ENCODE assay signal across 22 mouse cellular contexts in genomic region chr5:138946931-138947330, GRCm38 (mm10). TPM values are rescaled to one million over a fixed set of nuclear protein-coding genes. Genes with fewer than 3 reads are reported as not detected.
DNase-seq lines count a peak whose midpoint lies in the region; ATAC-seq lines count a peak whose summit lies in the region.
"Had no signal": no experiment of that assay in that cellular context is flagged by ENCODE, and none has a peak within 500 bp of the region (broad histone marks: within the 10 kb centered on the region; RNA-seq: fewer than 3 reads in every experiment).

No protein-coding gene starts in this region.

- H3K27ac ChIP-seq in forebrain, embryonic 10.5 days: 0 out of 2 replicates have a peak overlapping the region, but pooled peaks have one; percentile 21
- no peak overlapping the region for H3K27ac ChIP-seq in forebrain, embryonic 16.5 days (ENCODE audit: low read length)
- peak overlapping the region; percentile 98 for H3K27ac ChIP-seq in heart, embryonic 13.5 days (replicated peaks)
- H3K27ac ChIP-seq in intestine, embryonic 14.5 days (ENCODE audit: low read depth): 0 out of 2 replicates have a peak overlapping the region, but pooled peaks have one; percentile 10
- H3K27ac ChIP-seq in intestine, embryonic 15.5 days: no peak overlapping the region
- H3K27ac ChIP-seq in embryonic facial prominence, embryonic 15.5 days (replicated peaks): peak overlapping the region; percentile 31; the same call in 1 of the 2 replicates
- H3K27ac ChIP-seq: layer of hippocampus, adult 2 months; liver, embryonic 12.5 days had no signal

- no peak for DNase-seq in forebrain, embryonic 10.5 days (ENCODE audit: extremely low spot score, low spot score)
- DNase-seq in heart, postnatal 10 days: no peak
- no peak for DNase-seq in intestine, embryonic 14.5 days (ENCODE audit: low spot score)
- no peak for DNase-seq in kidney, adult 11 months
- DNase-seq: adrenal gland, postnatal 14 days; cerebellum, adult 11-12 months; cerebellum, postnatal 14 days; gastrocnemius, postnatal 10 days; heart, adult 18-20 months; kidney, adult 8-10 months; kidney, postnatal 14 days; lung, adult 2 months; lung, postnatal 4 days; right cerebral cortex, postnatal 25 days had no signal

- intact Hi-C loops in heart, postnatal 10 days (cut with DNase I): no loop called here

- 90% methylated on average over 5 of the region's 5 CpGs for WGBS in forebrain, embryonic 10.5 days
- 61% methylated on average over 5 of the region's 5 CpGs for WGBS in forebrain, embryonic 16.5 days
- WGBS in heart, embryonic 13.5 days: 73% methylated on average over 5 of the region's 5 CpGs
- 56% methylated on average over 5 of the region's 5 CpGs for WGBS in intestine, embryonic 14.5 days
- 62% methylated on average over 5 of the region's 5 CpGs for WGBS in intestine, embryonic 15.5 days
- WGBS in embryonic facial prominence, embryonic 15.5 days: 76% methylated on average over 5 of the region's 5 CpGs

- H3K36me3 ChIP-seq in forebrain, embryonic 10.5 days (replicated peaks): no peaks in the 10 kb centered on the region
- H3K36me3 ChIP-seq in forebrain, embryonic 16.5 days (ENCODE audit: control insufficient read depth, insufficient read depth): no peaks in the 10 kb centered on the region
- H3K36me3 ChIP-seq in heart, embryonic 13.5 days: no peaks in the 10 kb centered on the region
- no peaks in the 10 kb centered on the region for H3K36me3 ChIP-seq in intestine, embryonic 14.5 days (ENCODE audit: control insufficient read depth, insufficient read depth, low read length)
- H3K36me3 ChIP-seq in intestine, embryonic 15.5 days: no peaks in the 10 kb centered on the region
- H3K36me3 ChIP-seq in embryonic facial prominence, embryonic 15.5 days: no peaks in the 10 kb centered on the region
- H3K36me3 ChIP-seq: G1E; liver, embryonic 12.5 days had no signal

- no peak overlapping the region for H3K9ac ChIP-seq in forebrain, embryonic 16.5 days (replicated peaks; ENCODE audit: low read depth, low read length)
- 0 out of 2 replicates have a peak overlapping the region, but pooled peaks have one; percentile 6 for H3K9ac ChIP-seq in heart, embryonic 13.5 days
- H3K9ac ChIP-seq in intestine, embryonic 14.5 days (ENCODE audit: low read length): no peak overlapping the region
- no peak overlapping the region for H3K9ac ChIP-seq in intestine, embryonic 15.5 days
- H3K9ac ChIP-seq in embryonic facial prominence, embryonic 15.5 days: no peak overlapping the region
- H3K9ac ChIP-seq: liver, embryonic 12.5 days had no signal

- H3K9me3 ChIP-seq in forebrain, embryonic 10.5 days: no peaks in the 10 kb centered on the region
- H3K9me3 ChIP-seq in forebrain, embryonic 16.5 days (ENCODE audit: control insufficient read depth, low read length): no peaks in the 10 kb centered on the region
- H3K9me3 ChIP-seq in heart, embryonic 13.5 days: no peaks in the 10 kb centered on the region
- H3K9me3 ChIP-seq in intestine, embryonic 14.5 days (ENCODE audit: control insufficient read depth, low read length): no peaks in the 10 kb centered on the region
- no peaks in the 10 kb centered on the region for H3K9me3 ChIP-seq in intestine, embryonic 15.5 days
- no peaks in the 10 kb centered on the region for H3K9me3 ChIP-seq in embryonic facial prominence, embryonic 15.5 days (replicated peaks)
- H3K9me3 ChIP-seq: G1E; liver, embryonic 12.5 days had no signal

- no peak overlapping the region for H3K4me3 ChIP-seq in forebrain, embryonic 10.5 days
- H3K4me3 ChIP-seq in forebrain, embryonic 16.5 days (replicated peaks; ENCODE audit: low read length): no peak overlapping the region
- no peak overlapping the region for H3K4me3 ChIP-seq in heart, embryonic 13.5 days
- H3K4me3 ChIP-seq in intestine, embryonic 14.5 days (ENCODE audit: low read depth, low read length): no peak overlapping the region
- no peak overlapping the region for H3K4me3 ChIP-seq in intestine, embryonic 15.5 days (replicated peaks)
- no peak overlapping the region for H3K4me3 ChIP-seq in embryonic facial prominence, embryonic 15.5 days (replicated peaks)
- H3K4me3 ChIP-seq: layer of hippocampus, adult 2 months; liver, embryonic 12.5 days had no signal

- H3K27me3 ChIP-seq in forebrain, embryonic 10.5 days (ENCODE audit: poor library complexity, severe bottlenecking): no peaks in the 10 kb centered on the region
- no peaks in the 10 kb centered on the region for H3K27me3 ChIP-seq in forebrain, embryonic 16.5 days (replicated peaks; ENCODE audit: control insufficient read depth, insufficient read depth, low read length)
- 0 out of 2 replicates have a peak, but pooled peaks cover 4% of the 10 kb centered on the region for H3K27me3 ChIP-seq in heart, embryonic 13.5 days (replicated peaks)
- H3K27me3 ChIP-seq in intestine, embryonic 14.5 days (replicated peaks; ENCODE audit: control insufficient read depth, insufficient read depth, low read length): no peaks in the 10 kb centered on the region
- H3K27me3 ChIP-seq in intestine, embryonic 15.5 days (replicated peaks): no peaks in the 10 kb centered on the region
- no peaks in the 10 kb centered on the region; the same call in 1 of the 2 replicates for H3K27me3 ChIP-seq in embryonic facial prominence, embryonic 15.5 days

- ATAC-seq in forebrain, embryonic 16.5 days: no peak
- no peak for ATAC-seq in heart, embryonic 13.5 days (ENCODE audit: extremely low read depth, insufficient number of reproducible peaks, low FRiP score, low TSS enrichment)
- ATAC-seq in intestine, embryonic 14.5 days (replicated peaks; ENCODE audit: low FRiP score, low TSS enrichment, low read depth): no peak
- no peak for ATAC-seq in intestine, embryonic 15.5 days
- no peak for ATAC-seq in embryonic facial prominence, embryonic 15.5 days (ENCODE audit: insufficient number of reproducible peaks, low FRiP score, low TSS enrichment, low read depth)
- ATAC-seq: activated CD4-positive, CD25-positive, alpha-beta regulatory T cell, adult 4 months; liver, embryonic 12.5 days had no signal

- no peak overlapping the region for H3K4me2 ChIP-seq in forebrain, embryonic 16.5 days (ENCODE audit: low read length)
- H3K4me2 ChIP-seq in heart, embryonic 13.5 days: no peak overlapping the region
- no peak overlapping the region for H3K4me2 ChIP-seq in intestine, embryonic 14.5 days (ENCODE audit: low read length)
- H3K4me2 ChIP-seq in intestine, embryonic 15.5 days (replicated peaks): no peak overlapping the region
- H3K4me2 ChIP-seq in embryonic facial prominence, embryonic 15.5 days (replicated peaks): no peak overlapping the region
- H3K4me2 ChIP-seq: liver, embryonic 12.5 days had no signal

- peaks cover 26% of the 10 kb centered on the region for H3K4me1 ChIP-seq in forebrain, embryonic 10.5 days
- peaks cover 14% of the 10 kb centered on the region for H3K4me1 ChIP-seq in forebrain, embryonic 16.5 days (replicated peaks; ENCODE audit: control insufficient read depth, insufficient read depth, low read length)
- H3K4me1 ChIP-seq in heart, embryonic 13.5 days: peaks cover 54% of the 10 kb centered on the region
- peaks cover 29% of the 10 kb centered on the region for H3K4me1 ChIP-seq in intestine, embryonic 14.5 days (replicated peaks; ENCODE audit: control insufficient read depth, insufficient read depth, low read length)
- peaks cover 31% of the 10 kb centered on the region for H3K4me1 ChIP-seq in intestine, embryonic 15.5 days (replicated peaks)
- H3K4me1 ChIP-seq in embryonic facial prominence, embryonic 15.5 days: peaks cover 31% of the 10 kb centered on the region

RNA-seq across cellular contexts. Expression of gene Pdgfa, which starts 50.2 kb away (rescaled TPM):
- polyA plus RNA-seq in forebrain, embryonic 10.5 days (2016; fragmentation: Nextera tagmentation; extraction: Ambion mirVana): 12.3 and 14.3 TPM in 2 replicates
- 15.5 and 19.1 TPM in 2 replicates for polyA plus RNA-seq in forebrain, embryonic 16.5 days (2015; fragmentation: Nextera tagmentation; extraction: Ambion mirVana)
- polyA plus RNA-seq in heart, embryonic 13.5 days (2015; fragmentation: Nextera tagmentation; extraction: Ambion mirVana): 39.8 and 42.1 TPM in 2 replicates
- total RNA-seq in heart, postnatal 10 days (2021): 10 to 100 TPM; 34.1 to 45.2 TPM
- polyA plus RNA-seq in intestine, embryonic 14.5 days (2014; fragmentation: Nextera tagmentation; extraction: Ambion mirVana): 69.2 and 78.4 TPM in 2 replicates
- polyA plus RNA-seq in intestine, embryonic 15.5 days (2015; fragmentation: Nextera tagmentation; extraction: Ambion mirVana): 48.5 and 48.8 TPM in 2 replicates
- 69.5 and 84.2 TPM in 2 replicates for polyA plus RNA-seq in embryonic facial prominence, embryonic 15.5 days (2015; fragmentation: Nextera tagmentation; extraction: Ambion mirVana)
- total RNA-seq: G1E had no signal
- polyA plus RNA-seq: activated CD4-positive, CD25-positive, alpha-beta regulatory T cell, adult 4 months; G1E had no signal

Comparison
In these comparisons a context has a peak if more than half of its experiments do, and no peak if none do; other contexts are left out.
1. H3K27ac ChIP-seq: peak in forebrain, embryonic 10.5 days (single experiment), heart, embryonic 13.5 days (single experiment), intestine, embryonic 14.5 days (single experiment) and embryonic facial prominence, embryonic 15.5 days (single experiment); none in forebrain, embryonic 16.5 days (single experiment) and intestine, embryonic 15.5 days (single experiment).